Mouse (Mus musculus) intestine, embryonic 15.5 days (tissue): Measurements from ENCODE around the gene Cpz. TPM values are rescaled to one million over a fixed set of nuclear protein-coding genes. Genes with fewer than 3 reads are reported as not detected.
A peak's percentile ranks its signal among the peaks of the same experiment; 100 is the strongest.

Source experiments
- ATAC-seq: fragments of 200-750 bp; cut with Nextera tagmentation; 2 replicates; pipeline ENCODE4 v1.8.0; 2017; ENCODE audit warnings: moderate TSS enrichment, moderate library complexity
- H3K27ac ChIP-seq: fragments of 300-500 bp; sonication (generic); 2 replicates; pipeline ENCODE4 v1.5.1; 2015; ENCODE audit warnings: mild to moderate bottlenecking, inconsistent platforms
- H3K27me3 ChIP-seq: fragments of 300-500 bp; sonication (generic); replicated peaks from 2 replicates; pipeline ENCODE4 v1.6.1; 2015; ENCODE audit warnings: inconsistent platforms
- H3K36me3 ChIP-seq: fragments of 300-500 bp; sonication (generic); 2 replicates; pipeline ENCODE4 v1.6.1; 2015; ENCODE audit warnings: inconsistent platforms
- H3K4me1 ChIP-seq: fragments of 300-500 bp; sonication (generic); replicated peaks from 2 replicates; pipeline ENCODE4 v1.6.1; 2015; ENCODE audit warnings: inconsistent platforms
- H3K4me2 ChIP-seq: fragments of 300-500 bp; sonication (generic); replicated peaks from 2 replicates; pipeline ENCODE4 v1.6.1; 2015; ENCODE audit warnings: mild to moderate bottlenecking, inconsistent platforms
- H3K4me3 ChIP-seq: fragments of 300-500 bp; sonication (generic); replicated peaks from 2 replicates; pipeline ENCODE4 v1.5.1; 2015; ENCODE audit warnings: inconsistent platforms
- H3K9ac ChIP-seq: fragments of 300-500 bp; sonication (generic); 2 replicates; pipeline ENCODE4 v1.6.1; 2015; ENCODE audit warnings: inconsistent platforms
- H3K9me3 ChIP-seq: fragments of 300-500 bp; sonication (generic); 2 replicates; pipeline ENCODE4 v1.6.1; 2016; ENCODE audit warnings: inconsistent platforms
- WGBS: fragments of 180-500 bp; shearing (Covaris S2); methylation state at CpG from one replicate; pipeline ENCODE4 v1.1.7; 2015; 5-methylcytosine and 5-hydroxymethylcytosine counted together
- polyA plus RNA-seq: library from polyadenylated mRNA; unstranded; fragments of >200 nt; fragmentation: Nextera tagmentation; extraction: Ambion mirVana; gene quantifications from 2 replicates; pipeline ENCODE4 v1.2.1, GENCODE M21; 2015

The Cpz gene
- polyA plus RNA-seq, 1 experiment from 2014 or later: 13.9 TPM

DNA sequence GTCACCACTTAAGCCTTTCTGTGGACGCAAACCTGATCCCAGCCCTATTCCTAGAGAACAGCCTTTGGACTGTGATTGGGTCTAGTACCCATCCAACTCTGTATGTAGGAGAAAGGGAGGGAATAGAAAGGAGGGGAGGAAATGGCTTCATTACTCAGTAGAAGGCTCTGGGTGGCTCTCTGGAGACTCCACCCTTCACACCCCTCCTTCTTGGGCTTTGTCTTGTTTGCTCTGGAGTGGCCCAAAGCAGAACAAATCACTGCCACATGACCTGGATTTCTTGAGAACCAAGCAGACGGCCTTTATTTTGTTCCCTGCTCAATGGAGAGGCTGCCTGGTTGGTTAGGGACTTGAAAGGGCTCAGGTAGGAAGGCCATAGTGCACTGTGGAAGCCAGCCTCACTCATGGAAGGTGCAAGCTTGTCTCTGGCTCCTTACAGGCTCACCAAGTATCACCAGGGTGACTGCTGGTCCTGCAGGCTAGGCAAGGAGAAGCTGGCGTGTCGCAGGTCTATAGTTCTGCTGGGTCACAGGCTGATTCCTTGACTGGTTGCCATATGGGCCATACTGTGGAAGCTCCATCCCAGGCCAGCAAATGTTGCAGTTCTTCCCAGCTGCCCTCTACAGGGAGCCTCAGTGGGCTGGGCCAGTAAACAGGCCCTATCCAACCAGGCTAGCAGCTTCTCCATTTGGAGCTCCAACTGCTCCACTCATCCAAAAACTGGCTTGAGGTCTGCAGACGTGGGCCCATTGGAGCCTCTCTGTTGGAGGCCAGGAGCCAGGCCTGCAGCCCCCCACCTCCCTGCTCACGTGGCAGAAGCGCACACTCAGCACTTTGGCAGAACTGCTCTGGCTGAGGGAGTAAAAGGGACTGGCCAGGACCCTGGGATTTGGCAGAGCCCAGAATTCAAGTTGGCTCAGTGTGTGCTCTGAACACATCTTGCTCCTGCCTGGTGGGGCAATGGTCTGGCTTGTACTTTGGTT is 26.6 kb upstream of the Cpz start:
- Histone ChIP-seq H3K9ac (no peak overlapping the region), H3K4me1 (peaks cover 11% of the 10 kb centered on the region; the same call in 1 of the 2 replicates), H3K36me3 (peaks cover 9% of the 10 kb centered on the region; the same call in 1 of the 2 replicates), H3K27ac (0 out of 2 replicates have a peak overlapping the region, but pooled peaks have one; percentile 27), H3K4me3 (no peak overlapping the region), H3K4me2 (no peak overlapping the region), H3K27me3 (no peaks in the 10 kb centered on the region), H3K9me3 (no peaks in the 10 kb centered on the region)
- 43% methylated on average over 7 of the region's 7 CpGs for WGBS
- ATAC-seq: peak; percentile 69

- H3K9me3 ChIP-seq: no peaks in the 10 kb centered on the region
- no peaks in the 10 kb centered on the region for H3K27me3 ChIP-seq
- H3K4me1 ChIP-seq: no peaks in the 10 kb centered on the region
- no peak overlapping the region for H3K4me3 ChIP-seq
- no peak overlapping the region for H3K4me2 ChIP-seq
- H3K36me3 ChIP-seq: no peaks in the 10 kb centered on the region
- H3K27ac ChIP-seq: no peak overlapping the region
- H3K9ac ChIP-seq: no peak overlapping the region
- no peak for ATAC-seq
Measured at GRCm38 (mm10) chr5:35546127-35546526, 20.6 kb upstream of the Cpz start.

DNA sequence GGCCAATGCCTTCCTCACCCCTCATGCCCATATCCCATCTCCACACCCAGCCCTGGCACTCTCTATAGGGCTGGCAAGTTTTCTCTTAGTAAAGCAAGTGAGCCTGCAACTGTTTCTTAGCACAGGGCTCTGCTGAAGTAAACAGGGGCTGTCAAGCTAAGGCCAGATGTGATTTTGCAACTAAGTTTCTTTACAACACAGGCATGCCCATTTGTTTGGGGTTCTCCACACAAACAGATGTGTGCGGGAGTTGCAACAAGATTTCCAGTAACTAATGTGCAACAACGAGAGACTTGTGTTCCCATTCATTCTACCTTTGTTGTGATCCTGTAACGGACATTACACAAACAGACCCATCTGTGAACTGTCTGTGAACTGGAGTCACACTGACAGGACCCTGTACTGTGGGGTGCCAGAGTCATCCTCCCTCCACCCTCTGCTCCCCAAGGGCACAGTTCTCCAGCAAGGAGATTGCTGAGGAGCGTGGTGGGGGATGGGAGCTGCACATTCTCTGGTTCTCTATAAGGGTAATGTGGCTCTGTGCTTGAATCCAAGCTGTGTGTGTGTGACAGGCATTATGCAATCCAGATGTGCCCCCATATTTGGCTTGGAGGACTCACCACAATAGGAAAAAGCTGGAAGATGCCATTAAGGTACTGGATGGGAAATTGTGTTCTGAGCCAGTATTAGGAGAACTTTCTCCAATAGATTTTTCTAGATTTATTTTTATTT is 15.7 kb upstream of the Cpz start:
- no peaks in the 10 kb centered on the region for H3K36me3 ChIP-seq
- no peak overlapping the region for H3K4me2 ChIP-seq
- no peaks in the 10 kb centered on the region for H3K9me3 ChIP-seq
- 58% methylated on average over 4 of the region's 4 CpGs for WGBS
- H3K9ac ChIP-seq: no peak overlapping the region
- H3K27me3 ChIP-seq: no peaks in the 10 kb centered on the region
- peak overlapping the region; percentile 74 for H3K27ac ChIP-seq
- no peak overlapping the region for H3K4me3 ChIP-seq
- H3K4me1 ChIP-seq: peaks cover 6% of the 10 kb centered on the region
- no peak for ATAC-seq

DNA sequence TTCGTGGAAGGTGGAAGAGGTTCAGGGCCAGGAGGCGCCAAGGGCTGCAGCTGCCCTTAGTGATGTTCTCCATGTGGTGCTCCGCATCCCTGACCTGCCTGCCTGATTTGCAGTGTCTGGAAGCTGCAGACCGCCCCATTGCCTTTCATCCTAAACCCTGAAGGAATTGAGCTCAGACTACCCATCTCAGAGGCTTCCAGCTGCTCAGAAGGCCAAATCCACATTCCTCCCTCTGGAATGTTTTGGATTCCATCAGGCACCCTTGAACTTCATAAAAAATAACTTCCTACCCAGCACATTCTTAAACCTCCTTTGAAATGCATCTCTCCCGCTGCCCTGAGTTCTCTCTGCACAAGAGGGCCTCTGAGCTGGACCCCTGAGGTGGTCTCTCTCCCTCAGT is 15.1 kb upstream of the Cpz start:
- no peak overlapping the region for H3K9ac ChIP-seq
- no peak overlapping the region for H3K4me2 ChIP-seq
- no peaks in the 10 kb centered on the region for H3K27me3 ChIP-seq
- peak; percentile 43; the same call in 1 of the 2 replicates for ATAC-seq
- WGBS: 32% methylated on average over 5 of the region's 5 CpGs
- peak overlapping the region; percentile 74 for H3K27ac ChIP-seq
- peaks cover 6% of the 10 kb centered on the region for H3K4me1 ChIP-seq
- no peaks in the 10 kb centered on the region for H3K36me3 ChIP-seq
- H3K9me3 ChIP-seq: no peaks in the 10 kb centered on the region
- no peak overlapping the region for H3K4me3 ChIP-seq

- Histone ChIP-seq H3K4me1 (peaks cover 6% of the 10 kb centered on the region), H3K9me3 (no peaks in the 10 kb centered on the region), H3K9ac (no peak overlapping the region), H3K36me3 (no peaks in the 10 kb centered on the region), H3K27ac (0 out of 2 replicates have a peak overlapping the region, but pooled peaks have one; percentile 18), H3K4me3 (no peak overlapping the region), H3K4me2 (no peak overlapping the region), H3K27me3 (no peaks in the 10 kb centered on the region)
- WGBS: 55% methylated on average over 4 of the region's 4 CpGs
- ATAC-seq: no peak
Measured at GRCm38 (mm10) chr5:35539576-35539975, 14.1 kb upstream of the Cpz start.

DNA sequence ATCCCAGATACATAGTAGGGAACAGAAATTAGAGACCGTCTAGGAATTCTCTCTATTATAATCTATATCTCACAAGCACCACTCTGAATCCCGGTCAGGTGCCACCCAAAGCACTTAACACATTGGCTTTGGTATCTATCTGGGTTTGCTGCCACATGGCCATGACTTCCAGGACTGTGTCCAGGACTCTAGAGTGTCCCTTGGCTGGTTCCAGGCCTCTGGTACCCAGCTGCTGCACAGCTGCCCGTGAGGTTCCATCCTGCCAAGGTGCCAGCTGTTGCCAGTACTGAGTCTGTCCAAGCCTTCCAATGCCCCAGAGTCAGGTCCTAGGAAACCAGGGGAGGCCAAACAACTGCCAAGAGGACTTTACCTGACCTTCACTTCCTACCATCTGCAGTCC is 12.5 kb upstream of the Cpz start:
- Histone ChIP-seq H3K27me3 (no peaks in the 10 kb centered on the region), H3K36me3 (no peaks in the 10 kb centered on the region), H3K4me2 (no peak overlapping the region), H3K27ac (no peak overlapping the region), H3K4me3 (no peak overlapping the region), H3K9ac (no peak overlapping the region), H3K9me3 (no peaks in the 10 kb centered on the region), H3K4me1 (peaks cover 6% of the 10 kb centered on the region)
- whole genome bisulfite sequencing: 87% methylated on average over 3 of the region's 3 CpGs
- ATAC-seq: no peak

DNA sequence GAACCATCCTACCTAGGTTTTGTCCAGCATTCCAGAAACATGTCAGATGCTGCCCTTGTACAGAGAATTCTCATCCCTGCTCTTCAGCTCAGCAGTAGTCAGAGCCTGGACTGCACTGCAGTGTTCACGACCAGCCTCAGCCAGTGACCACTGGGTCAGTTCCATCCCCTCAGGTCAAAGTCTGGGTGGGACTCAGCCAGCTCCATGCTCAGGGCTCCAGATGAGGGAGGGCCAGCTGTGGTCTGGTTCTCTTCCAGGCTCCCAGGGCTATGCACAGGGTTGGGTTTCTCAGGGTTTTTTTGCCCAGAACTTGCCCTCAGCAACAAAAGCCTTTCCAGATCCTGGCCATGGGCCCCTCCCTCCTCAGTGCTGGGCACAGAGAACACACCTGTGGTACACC is 12.0 kb upstream of the Cpz start:
- ATAC-seq: no peak
- Histone ChIP-seq H3K4me3 (no peak overlapping the region), H3K9ac (no peak overlapping the region), H3K4me2 (no peak overlapping the region), H3K4me1 (peaks cover 6% of the 10 kb centered on the region), H3K36me3 (no peaks in the 10 kb centered on the region), H3K9me3 (no peaks in the 10 kb centered on the region), H3K27me3 (no peaks in the 10 kb centered on the region), H3K27ac (no peak overlapping the region)
- 73% methylated on average over 1 of the region's 1 CpGs for WGBS

DNA sequence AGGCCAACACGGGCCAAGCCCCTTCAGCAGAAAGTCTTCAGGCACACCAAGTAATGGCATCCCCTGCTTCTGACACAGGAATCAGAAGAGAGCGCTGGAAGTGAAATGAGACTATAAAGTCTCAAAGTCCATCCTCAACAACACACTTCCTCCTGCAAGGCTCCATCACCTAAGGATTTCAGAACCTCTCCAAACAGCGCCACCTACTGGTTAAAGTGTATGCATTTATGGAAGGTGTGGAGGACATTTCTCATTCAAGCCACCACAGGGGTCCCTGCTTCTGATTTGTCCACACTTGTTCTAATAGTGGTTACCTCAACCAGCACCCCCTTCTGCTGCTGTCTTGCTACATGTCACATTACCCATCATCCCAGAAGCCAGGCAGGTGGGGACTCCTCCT is 10.8 kb upstream of the Cpz start:
- ATAC-seq: no peak
- WGBS: 62% methylated on average over 3 of the region's 3 CpGs

DNA sequence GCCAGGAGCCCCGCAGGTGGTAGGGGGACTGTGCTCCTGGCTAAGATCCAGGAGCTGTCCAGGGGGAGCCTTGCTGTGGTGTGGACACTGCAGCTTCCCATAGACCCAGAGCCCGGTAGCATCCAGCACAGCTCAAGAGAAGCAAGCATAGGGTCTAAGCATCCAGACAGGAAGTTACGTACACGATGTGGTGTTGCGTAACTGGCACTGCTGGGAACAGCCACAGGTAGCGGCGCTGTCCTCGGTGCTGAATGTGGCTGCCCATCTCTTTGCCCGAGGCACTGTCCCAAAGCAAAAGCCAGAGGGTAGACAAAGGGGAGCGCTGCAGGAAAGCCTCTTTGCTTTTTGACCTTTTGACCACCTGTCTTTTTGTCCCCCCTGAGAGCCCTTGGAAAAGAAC is 6.1 kb upstream of the Cpz start:
- Histone ChIP-seq H3K9me3 (no peaks in the 10 kb centered on the region), H3K4me3 (no peak overlapping the region), H3K27me3 (no peaks in the 10 kb centered on the region; the same call in 1 of the 2 replicates), H3K4me1 (no peaks in the 10 kb centered on the region), H3K9ac (no peak overlapping the region), H3K4me2 (no peak overlapping the region), H3K27ac (no peak overlapping the region), H3K36me3 (no peaks in the 10 kb centered on the region)
- WGBS: 14% methylated on average over 10 of the region's 10 CpGs
- no peak for ATAC-seq

More for the DNA sequence above, 10.8 kb upstream of the Cpz start:
- H3K9ac ChIP-seq: no peak overlapping the region
- no peaks in the 10 kb centered on the region for H3K36me3 ChIP-seq
- H3K4me3 ChIP-seq: no peak overlapping the region
- H3K27ac ChIP-seq: no peak overlapping the region
- no peaks in the 10 kb centered on the region for H3K27me3 ChIP-seq
- no peaks in the 10 kb centered on the region for H3K9me3 ChIP-seq
- H3K4me1 ChIP-seq: peaks cover 6% of the 10 kb centered on the region
- H3K4me2 ChIP-seq: no peak overlapping the region

- Histone ChIP-seq H3K4me3 (no peak overlapping the region), H3K4me2 (no peak overlapping the region), H3K36me3 (no peaks in the 10 kb centered on the region), H3K9ac (no peak overlapping the region), H3K27ac (no peak overlapping the region), H3K9me3 (no peaks in the 10 kb centered on the region), H3K4me1 (peaks cover 8% of the 10 kb centered on the region), H3K27me3 (peaks cover 9% of the 10 kb centered on the region)
- 23% methylated on average over 4 of the region's 4 CpGs for WGBS
- no peak for ATAC-seq
Measured at GRCm38 (mm10) chr5:35530442-35530841, 4.9 kb upstream of the Cpz start.

- Histone ChIP-seq H3K9me3 (no peaks in the 10 kb centered on the region), H3K27me3 (peaks cover 35% of the 10 kb centered on the region), H3K27ac (no peak overlapping the region), H3K9ac (no peak overlapping the region), H3K4me3 (no peak overlapping the region; the same call in 1 of the 2 replicates), H3K4me1 (peaks cover 13% of the 10 kb centered on the region), H3K36me3 (no peaks in the 10 kb centered on the region), H3K4me2 (peak overlapping the region; percentile 70)
- WGBS: 76% methylated on average over 2 of the region's 2 CpGs
- ATAC-seq: no peak
Measured at GRCm38 (mm10) chr5:35524381-35524780, 1.1 kb downstream of the Cpz start.

- no peaks in the 10 kb centered on the region for H3K36me3 ChIP-seq
- WGBS: 4% methylated on average over 5 of the region's 5 CpGs
- no peak overlapping the region for H3K27ac ChIP-seq
- no peak overlapping the region for H3K4me3 ChIP-seq
- H3K4me1 ChIP-seq: peaks cover 13% of the 10 kb centered on the region
- no peaks in the 10 kb centered on the region for H3K9me3 ChIP-seq
- no peak overlapping the region for H3K9ac ChIP-seq
- no peak for ATAC-seq
- H3K27me3 ChIP-seq: peaks cover 35% of the 10 kb centered on the region
- H3K4me2 ChIP-seq: no peak overlapping the region
Measured at GRCm38 (mm10) chr5:35523735-35524134, 1.8 kb downstream of the Cpz start.
